Mouse (Mus musculus) bone marrow, adult 2 months (tissue): ENCODE results near the gene Hbq1b. TPM values are rescaled to one million over a fixed set of nuclear protein-coding genes. Genes with fewer than 3 reads are reported as not detected.
"Not testable (repeated sequence)": the region's sequence is repeated elsewhere in the genome, so short reads cannot be mapped to it uniquely, and the experiment has no call there.

Experiments
- H3K27ac ChIP-seq: fragments of 200-500 bp; 2 replicates; pipeline ENCODE4 v1.5.1; 2012; ENCODE audit warnings: low read depth, mild to moderate bottlenecking, control low read depth, inconsistent platforms, low read length; ENCODE audit not compliant: control insufficient read depth, poor library complexity, insufficient read depth
- H3K4me1 ChIP-seq: fragments of 200-500 bp; 2 replicates; pipeline ENCODE4 v1.6.1; 2011; ENCODE audit warnings: low read length; ENCODE audit not compliant: control insufficient read depth, insufficient read depth
- H3K4me3 ChIP-seq: fragments of 200-500 bp; replicated peaks from 2 replicates; pipeline ENCODE3; 2011; ENCODE audit warnings: mild to moderate bottlenecking, low read depth, low read length, control low read depth; ENCODE audit not compliant: control insufficient read depth
- CTCF ChIP-seq: fragments of 200-500 bp; IDR thresholded peaks from 2 replicates; pipeline ENCODE4 v1.5.1; 2011; ENCODE audit warnings: low read length, control low read depth; ENCODE audit not compliant: control insufficient read depth, insufficient read depth
- POLR2A ChIP-seq: fragments of 200-500 bp; IDR thresholded peaks from 2 replicates; pipeline ENCODE4 v1.6.1; 2011; ENCODE audit warnings: low read depth, mild to moderate bottlenecking, control low read depth, low read length, borderline replicate concordance; ENCODE audit not compliant: control insufficient read depth
- WGBS: fragments of 180-500 bp; shearing (Covaris S2); methylation state at CpG from one replicate; pipeline ENCODE4 v1.1.7; 2018; 5-methylcytosine and 5-hydroxymethylcytosine counted together
- polyA plus RNA-seq: library from polyadenylated mRNA; stranded (reverse); fragments of >200 nt; gene quantifications from 2 replicates; pipeline ENCODE4 v1.2.4, GENCODE M21; 2011; ENCODE audit warnings: low replicate concordance; ENCODE audit not compliant: missing spikeins, insufficient read depth, insufficient read length

The Hbq1b gene
- 44.2 and 73.9 TPM in 2 replicates for polyA plus RNA-seq

DNA sequence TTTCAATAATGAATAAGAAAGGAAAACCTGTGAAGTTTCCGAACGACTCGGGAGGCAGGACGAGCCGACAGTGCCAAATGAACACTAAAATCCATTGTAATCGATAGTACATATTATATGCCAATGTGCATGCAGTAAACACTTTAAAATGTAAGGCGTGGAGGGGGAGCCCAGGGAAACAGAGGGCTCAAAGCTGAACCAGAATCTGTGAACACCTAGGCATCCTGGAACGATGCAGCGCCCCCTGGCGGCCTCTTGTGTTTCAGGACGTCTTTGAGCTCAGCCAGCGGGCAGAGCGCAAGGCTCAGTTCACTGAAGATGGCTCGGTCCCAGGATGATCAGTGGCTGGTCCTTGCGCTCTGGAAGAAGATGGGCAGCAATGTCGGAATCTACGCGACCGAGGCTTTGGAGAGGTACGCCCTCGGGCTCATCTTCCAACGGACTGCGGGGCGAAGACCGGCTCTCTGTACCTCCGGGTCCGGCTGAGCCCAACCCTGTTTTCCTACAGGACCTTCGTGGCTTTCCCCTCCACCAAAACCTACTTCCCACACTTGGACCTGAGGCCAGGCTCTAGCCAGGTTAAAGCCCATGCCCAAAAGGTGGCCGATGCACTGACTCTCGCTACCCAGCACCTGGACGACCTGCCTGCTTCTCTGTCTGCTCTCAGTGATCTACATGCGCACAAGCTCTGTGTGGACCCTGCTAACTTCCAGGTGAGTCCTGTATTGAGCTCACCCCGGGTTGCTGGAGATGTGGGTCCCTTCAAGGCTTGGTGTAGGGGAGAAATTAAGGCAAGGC is at the start of gene Hbq1b:
TSS of gene Hbq1b (plus strand) at position 271 of the 798 bp plus-strand sequence.
- 21% methylated on average over 30 of the region's 33 CpGs for WGBS
- peak within 1 kb of the TSS; percentile 70 for H3K4me3 ChIP-seq
- not testable (repeated sequence) for H3K4me1 ChIP-seq
- H3K27ac ChIP-seq, result peak within 1 kb of the TSS; percentile 89
- TF ChIP-seq POLR2A (peak; percentile 39; the same call in 1 of the 2 replicates), CTCF (peak; percentile 62)

DNA sequence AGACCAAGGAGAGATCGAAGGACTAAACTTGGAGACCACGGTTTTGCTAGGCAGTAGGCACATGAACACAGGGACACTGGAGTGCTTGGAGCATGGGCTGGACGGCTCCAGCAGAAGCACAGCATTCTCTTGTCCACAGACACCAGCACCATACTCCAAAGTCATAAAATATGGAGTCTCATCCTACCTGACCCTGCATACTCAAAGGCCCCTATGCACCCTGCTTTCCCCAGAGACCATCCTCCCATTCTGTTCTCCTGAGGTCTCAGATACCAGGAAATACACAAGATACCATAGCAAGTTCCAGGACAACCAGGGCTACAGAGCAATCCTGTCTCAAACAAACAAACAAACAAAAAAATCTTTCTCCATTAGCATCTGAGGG is 49.4 kb upstream of the Hbq1b start:
- TF ChIP-seq POLR2A (no peak), CTCF (no peak)
- H3K4me3 ChIP-seq, result no peak overlapping the region
- no peaks in the 10 kb centered on the region; the same call in 1 of the 2 replicates for H3K4me1 ChIP-seq
- WGBS, result 93% methylated on average over 3 of the region's 3 CpGs
- H3K27ac ChIP-seq, result no peak overlapping the region

DNA sequence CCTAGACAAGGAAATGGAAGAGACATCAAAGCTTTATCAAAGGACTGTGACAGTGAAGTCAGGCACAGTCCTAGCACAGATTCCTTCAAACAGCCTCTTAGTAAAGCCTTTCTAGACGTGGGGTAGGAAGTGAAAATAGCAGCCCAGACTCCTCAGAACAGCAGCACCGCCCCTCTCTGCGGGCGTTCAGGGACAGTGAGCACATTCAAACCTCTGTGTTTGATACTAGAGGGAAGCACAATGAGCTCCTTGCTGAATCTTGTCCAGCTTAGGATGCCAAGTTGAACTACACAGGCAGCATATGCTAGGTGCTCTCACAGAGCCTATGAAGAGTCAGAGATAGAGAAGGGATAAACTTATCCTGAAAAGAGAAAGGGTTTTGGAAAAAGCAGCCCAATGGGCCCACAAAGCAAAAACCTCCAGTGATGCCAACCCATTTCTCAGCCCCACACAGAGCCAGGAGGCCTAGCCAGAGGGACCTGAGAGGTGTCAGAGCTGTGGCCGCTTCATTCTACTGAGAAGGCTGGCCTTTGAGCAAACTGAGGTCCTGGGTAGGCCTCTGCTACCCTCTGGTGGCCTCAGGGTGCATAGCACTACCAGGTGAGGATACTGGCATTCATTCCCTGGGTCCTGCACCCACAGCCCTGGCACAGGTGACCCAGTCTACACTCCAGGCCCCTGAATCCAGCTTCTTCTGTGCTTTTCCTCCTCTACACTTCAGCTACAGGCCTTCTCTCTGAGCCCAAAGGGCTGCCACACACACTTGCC is 48.5 kb upstream of the Hbq1b start:
- no peak for TF ChIP-seq POLR2A
- TF ChIP-seq CTCF, result peak; percentile 97
- peaks cover 3% of the 10 kb centered on the region for H3K4me1 ChIP-seq
- no peak overlapping the region for H3K4me3 ChIP-seq
- 62% methylated on average over 5 of the region's 5 CpGs for WGBS
- H3K27ac ChIP-seq, result peak overlapping the region; percentile 6; the same call in 1 of the 2 replicates

DNA sequence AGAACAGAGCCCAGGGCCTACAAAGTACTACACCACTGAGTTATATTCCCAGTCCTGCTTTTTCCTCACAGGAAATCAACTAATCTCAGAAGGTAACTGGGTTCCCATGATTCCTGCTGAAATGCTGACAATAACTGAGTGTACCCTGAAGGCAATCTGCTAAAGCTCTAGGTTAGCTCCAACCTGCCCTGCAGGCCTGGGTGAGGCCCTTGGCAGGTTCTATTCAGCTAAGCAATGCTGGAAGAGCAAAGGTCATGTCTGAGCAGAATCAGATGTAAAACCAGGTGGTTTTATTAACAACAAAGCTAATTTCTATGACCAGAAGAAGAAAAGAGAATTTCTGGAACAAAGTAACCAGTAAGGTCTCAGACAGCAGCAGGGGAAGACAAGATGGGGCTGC is 45.4 kb upstream of the Hbq1b start:
- Histone ChIP-seq H3K4me3 (no peak overlapping the region), H3K27ac (peak overlapping the region; percentile 16; the same call in 1 of the 2 replicates), H3K4me1 (peaks cover 3% of the 10 kb centered on the region)
- TF ChIP-seq CTCF (no peak), POLR2A (no peak)

DNA sequence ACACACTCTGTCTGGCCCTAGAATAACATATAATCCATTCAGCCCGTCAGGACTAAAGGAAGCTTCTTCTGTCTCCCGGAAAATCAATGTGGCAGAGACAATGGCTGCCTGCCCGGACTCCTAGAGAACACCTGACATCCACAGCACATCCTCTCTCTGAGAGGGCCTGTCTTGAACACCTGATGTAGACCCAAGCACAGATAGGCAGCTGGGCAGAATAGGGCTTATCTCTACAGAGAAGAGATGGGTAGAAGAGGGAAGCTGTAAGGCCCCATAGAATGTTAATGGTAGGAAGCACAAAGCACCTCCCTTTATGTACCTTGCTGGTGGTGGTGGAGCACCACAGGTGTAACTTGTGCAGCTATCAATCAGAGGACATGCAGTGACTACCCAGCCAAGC is 44.6 kb upstream of the Hbq1b start:
- peaks cover 4% of the 10 kb centered on the region for H3K4me1 ChIP-seq
- no peak overlapping the region for H3K4me3 ChIP-seq
- TF ChIP-seq CTCF, result no peak
- no peak for TF ChIP-seq POLR2A
- peak overlapping the region; percentile 44; the same call in 1 of the 2 replicates for H3K27ac ChIP-seq
- 90% methylated on average over 3 of the region's 3 CpGs for WGBS

DNA sequence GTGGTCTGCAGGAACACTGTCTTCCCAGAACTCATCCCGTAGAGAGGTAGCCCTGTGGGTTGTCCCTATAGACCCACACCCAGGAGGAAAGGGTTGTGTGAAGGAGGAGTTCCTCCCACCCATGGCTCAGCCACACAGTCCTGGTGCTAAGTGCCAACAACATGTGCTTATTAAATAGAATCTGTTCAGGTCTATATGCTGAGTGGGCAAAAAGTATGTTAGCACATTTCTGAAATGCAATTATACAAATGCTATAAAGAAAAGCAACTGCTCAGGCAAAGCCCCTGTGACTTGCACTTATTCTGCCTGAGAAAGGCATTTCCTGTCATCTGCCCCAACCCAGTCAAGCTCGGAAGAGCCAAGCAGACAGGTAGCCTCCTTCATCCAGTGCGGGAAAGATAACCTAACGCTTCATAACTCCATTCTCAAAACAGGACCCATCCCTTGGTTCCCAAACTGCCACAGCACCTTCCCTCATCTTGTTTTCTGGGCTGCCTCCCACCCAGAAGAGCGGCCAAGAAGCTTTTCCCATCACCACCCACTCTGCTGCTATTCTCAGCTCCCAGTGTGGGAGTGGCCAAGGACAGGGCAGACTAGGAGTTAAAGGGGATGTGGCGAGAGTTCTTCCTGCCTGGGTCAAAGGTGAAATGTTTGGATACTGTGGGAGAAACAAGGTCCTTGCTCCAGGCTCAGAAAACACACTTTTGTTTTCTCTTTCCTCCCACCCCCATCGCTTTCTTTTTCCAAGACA is 43.4 kb upstream of the Hbq1b start:
- WGBS, result 85% methylated on average over 7 of the region's 7 CpGs
- Histone ChIP-seq H3K4me1 (peaks cover 5% of the 10 kb centered on the region), H3K27ac (peak overlapping the region; percentile 81), H3K4me3 (no peak overlapping the region)
- TF ChIP-seq POLR2A (no peak), CTCF (no peak)

DNA sequence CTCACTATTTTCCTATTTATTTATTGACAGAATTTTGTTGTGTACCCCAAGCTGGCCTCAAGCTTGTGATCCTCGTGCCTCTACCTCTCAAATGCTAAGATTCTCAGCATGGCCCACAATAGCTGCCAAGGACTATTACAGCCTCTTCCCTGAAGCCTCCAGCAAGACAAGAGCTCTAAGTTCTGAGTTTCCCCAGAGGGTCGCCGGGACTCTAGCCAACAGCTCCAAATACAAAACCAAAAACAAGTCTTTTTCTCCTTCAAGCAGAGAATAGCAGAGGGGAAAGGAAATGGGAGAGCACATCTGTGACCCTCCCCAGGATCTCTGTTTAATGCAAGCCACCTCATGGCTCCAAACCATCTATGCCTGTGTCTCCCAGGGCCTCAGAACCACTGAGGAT is 42.7 kb upstream of the Hbq1b start:
- H3K27ac ChIP-seq, result peak overlapping the region; percentile 81
- 93% methylated on average over 3 of the region's 3 CpGs for WGBS
- H3K4me1 ChIP-seq, result peaks cover 6% of the 10 kb centered on the region

More for the DNA sequence above, 42.7 kb upstream of the Hbq1b start:
- no peak overlapping the region for H3K4me3 ChIP-seq
- TF ChIP-seq POLR2A (no peak), CTCF (no peak)
